Mouse (Mus musculus) G1E (cell line): Measurements from ENCODE around the gene Ndufaf4.

ENCODE experiments used
- CTCF ChIP-seq: IDR thresholded peaks from 2 replicates; pipeline ENCODE4 v1.5.1; 2012; ENCODE audit warnings: low read depth, low read length, inconsistent platforms, mixed read lengths
- GATA1 ChIP-seq: IDR thresholded peaks from 2 replicates; pipeline ENCODE4 v1.6.1; 2012; ENCODE audit warnings: borderline replicate concordance, low read length, inconsistent platforms, mixed read lengths

GRCm38 (mm10) chr4:24928926-24929325 lies 31.0 kb downstream of the Ndufaf4 start:
- TF ChIP-seq CTCF (no peak), GATA1 (no peak)
